Mouse (Mus musculus) kidney, adult 2 months (tissue): ENCODE results near the gene Desi1. TPM values are rescaled to one million over a fixed set of nuclear protein-coding genes. Genes with fewer than 3 reads are reported as not detected.

Experiments
- DNase-seq: peaks from one replicate; pipeline ENCODE4 v3.0.0; 2021
- H3K27ac ChIP-seq: fragments of 200-500 bp; 2 replicates; pipeline ENCODE4 v1.5.1; 2012; ENCODE audit warnings: low read depth, low read length, control low read depth, inconsistent platforms; ENCODE audit not compliant: insufficient read depth
- H3K27me3 ChIP-seq: fragments of 200-500 bp; replicated peaks from 2 replicates; pipeline ENCODE4 v1.6.1; 2012; ENCODE audit warnings: mild to moderate bottlenecking, moderate library complexity, low read length, inconsistent platforms; ENCODE audit not compliant: control insufficient read depth, insufficient read depth
- H3K36me3 ChIP-seq: fragments of 200-500 bp; 2 replicates; pipeline ENCODE4 v1.6.1; 2012; ENCODE audit warnings: mild to moderate bottlenecking, moderate library complexity, low read length, inconsistent platforms; ENCODE audit not compliant: control insufficient read depth, insufficient read depth
- H3K4me1 ChIP-seq: fragments of 200-500 bp; 2 replicates; pipeline ENCODE4 v1.6.1; 2011; ENCODE audit warnings: low read length; ENCODE audit not compliant: control insufficient read depth, insufficient read depth
- H3K4me3 ChIP-seq: fragments of 200-500 bp; 2 replicates; pipeline ENCODE4 v1.5.1; 2011; ENCODE audit warnings: mild to moderate bottlenecking, low read depth, low read length, control low read depth; ENCODE audit not compliant: insufficient read depth
- CTCF ChIP-seq: fragments of 200-500 bp; conservative IDR thresholded peaks from 2 replicates; pipeline ENCODE4 v1.5.1; 2011; ENCODE audit warnings: low read depth, mild to moderate bottlenecking, control low read depth, low read length, moderate library complexity, mixed read lengths; ENCODE audit not compliant: insufficient read depth, insufficient read length
- POLR2A ChIP-seq: fragments of 200-500 bp; IDR thresholded peaks from one replicate; pipeline ENCODE4 v1.6.1; 2011; ENCODE audit warnings: low read depth, low read length, control low read depth
- WGBS: fragments of 180-500 bp; shearing (Covaris S2); methylation state at CpG from one replicate; pipeline ENCODE4 v1.1.7; 2018; 5-methylcytosine and 5-hydroxymethylcytosine counted together
- polyA plus RNA-seq: library from polyadenylated mRNA; depleted of rRNA; stranded (reverse); fragments of >200 nt; gene quantifications from 2 replicates; pipeline ENCODE4 v1.2.3, GENCODE M21; 2012; rRNA removed

Gene Desi1
- polyA plus RNA-seq, result 29.0 and 29.8 TPM in 2 replicates

GRCm38 (mm10) chr15:82033762-82034161 lies at the start of gene Desi1:
Gene Desi1, minus strand, starts transcription at chr15:82033862.
- no peak for DNase-seq
- H3K27ac ChIP-seq, result no peak within 1 kb of the TSS
- H3K36me3 ChIP-seq, result no peaks in the 10 kb centered on the region
- WGBS, result 90% methylated on average over 4 of the region's 4 CpGs
- no peaks in the 10 kb centered on the region for H3K27me3 ChIP-seq
- no peaks in the 10 kb centered on the region for H3K4me1 ChIP-seq
- no peak within 1 kb of the TSS for H3K4me3 ChIP-seq
- TF ChIP-seq CTCF (no peak), POLR2A (no peak)

- 27% methylated on average over 7 of the region's 7 CpGs for WGBS
Measured at GRCm38 (mm10) chr15:82081161-82081560, 47.5 kb upstream of the Desi1 start.

GRCm38 (mm10) chr15:82079883-82080282 lies 46.2 kb upstream of the Desi1 start:
- no peak for DNase-seq
- Histone ChIP-seq H3K4me3 (no peak overlapping the region), H3K4me1 (no peaks in the 10 kb centered on the region), H3K27ac (no peak overlapping the region), H3K36me3 (no peaks in the 10 kb centered on the region), H3K27me3 (no peaks in the 10 kb centered on the region)
- TF ChIP-seq POLR2A (no peak), CTCF (no peak)
- 44% methylated on average over 10 of the region's 10 CpGs for WGBS

More at GRCm38 (mm10) chr15:82081161-82081560, 47.5 kb upstream of the Desi1 start:
- Histone ChIP-seq H3K27ac (no peak overlapping the region), H3K4me3 (no peak overlapping the region), H3K36me3 (no peaks in the 10 kb centered on the region), H3K27me3 (no peaks in the 10 kb centered on the region), H3K4me1 (no peaks in the 10 kb centered on the region)
- DNase-seq, result peak; percentile 26
- peak; percentile 57 for TF ChIP-seq CTCF
- TF ChIP-seq POLR2A, result no peak

GRCm38 (mm10) chr15:82073490-82073889 lies 39.8 kb upstream of the Desi1 start:
- no peaks in the 10 kb centered on the region; the same call in 1 of the 2 replicates for H3K27me3 ChIP-seq
- H3K4me3 ChIP-seq, result no peak overlapping the region
- TF ChIP-seq CTCF (no peak), POLR2A (no peak)
- H3K27ac ChIP-seq, result no peak overlapping the region
- H3K4me1 ChIP-seq, result no peaks in the 10 kb centered on the region
- H3K36me3 ChIP-seq, result no peaks in the 10 kb centered on the region
- peak; percentile 4 for DNase-seq
- WGBS, result 57% methylated on average over 7 of the region's 7 CpGs

- 89% methylated on average over 26 of the region's 26 CpGs for WGBS
- Histone ChIP-seq H3K27me3 (no peaks in the 10 kb centered on the region; the same call in 1 of the 2 replicates), H3K4me1 (no peaks in the 10 kb centered on the region), H3K4me3 (no peak overlapping the region), H3K27ac (no peak overlapping the region), H3K36me3 (no peaks in the 10 kb centered on the region)
- no peak for DNase-seq
- no peak for TF ChIP-seq CTCF
- no peak for TF ChIP-seq POLR2A
Measured at GRCm38 (mm10) chr15:82071816-82072469, 38.3 kb upstream of the Desi1 start.

GRCm38 (mm10) chr15:82069898-82070297 lies 36.2 kb upstream of the Desi1 start, which contains the start of gene Mei1:
Gene Mei1, plus strand, starts transcription at chr15:82069996.
- TF ChIP-seq POLR2A, result no peak
- TF ChIP-seq CTCF, result no peak
- no peaks in the 10 kb centered on the region; the same call in 1 of the 2 replicates for H3K27me3 ChIP-seq
- DNase-seq, result no peak
- no peak within 1 kb of the TSS for H3K4me3 ChIP-seq
- H3K4me1 ChIP-seq, result no peaks in the 10 kb centered on the region
- 21% methylated on average over 40 of the region's 40 CpGs for WGBS
- no peaks in the 10 kb centered on the region for H3K36me3 ChIP-seq
- H3K27ac ChIP-seq, result no peak within 1 kb of the TSS

- no peaks in the 10 kb centered on the region; the same call in 1 of the 2 replicates for H3K27me3 ChIP-seq
- H3K27ac ChIP-seq, result no peak overlapping the region
- WGBS, result 10% methylated on average over 7 of the region's 7 CpGs
- no peaks in the 10 kb centered on the region for H3K4me1 ChIP-seq
- no peaks in the 10 kb centered on the region for H3K36me3 ChIP-seq
- no peak overlapping the region for H3K4me3 ChIP-seq
- DNase-seq, result peak; percentile 85
- TF ChIP-seq POLR2A (no peak), CTCF (peak; percentile 73)
Measured at GRCm38 (mm10) chr15:82065511-82065910, 31.8 kb upstream of the Desi1 start.

GRCm38 (mm10) chr15:82063909-82064308 lies 30.2 kb upstream of the Desi1 start:
- H3K4me3 ChIP-seq, result no peak overlapping the region
- TF ChIP-seq CTCF (no peak), POLR2A (no peak)
- WGBS, result 27% methylated on average over 14 of the region's 14 CpGs
- H3K27me3 ChIP-seq, result no peaks in the 10 kb centered on the region
- H3K27ac ChIP-seq, result no peak overlapping the region
- no peaks in the 10 kb centered on the region for H3K36me3 ChIP-seq
- no peak for DNase-seq
- H3K4me1 ChIP-seq, result no peaks in the 10 kb centered on the region
